Mouse (Mus musculus): Measurements from ENCODE around the gene Gatad2b. TPM values are rescaled to one million over a fixed set of nuclear protein-coding genes. Genes with fewer than 3 reads are reported as not detected.

Gatad2b gene
- total RNA-seq (2014; rRNA removed) (6.3 and 7.7 TPM in 2 replicates), polyA plus RNA-seq (2012; rRNA removed) (6.6 and 7.1 TPM in 2 replicates)

GRCm38 (mm10) chr3:90292345-90293275 lies at the start of gene Gatad2b:
Gene Gatad2b, plus strand, starts transcription at chr3:90293178.
- H3K9ac ChIP-seq (ENCODE audit: low read depth, low read length): peak within 1 kb of the TSS; percentile 98
- peaks cover 16% of the 10 kb centered on the region for H3K4me1 ChIP-seq (ENCODE audit: control insufficient read depth, insufficient read depth, low read length)
- TF ChIP-seq CTCF (IDR thresholded peaks at IDR 0.05; ENCODE audit: low read depth, low read length): no peak
- TF ChIP-seq POLR2A (IDR thresholded peaks at IDR 0.05; ENCODE audit: extremely low read depth, insufficient read depth, low read length): 0 out of 2 replicates have a peak, but pooled peaks have one; percentile 28
- no peaks in the 10 kb centered on the region for H3K36me3 ChIP-seq (ENCODE audit: control insufficient read depth, insufficient read depth, low read length)
- no peaks in the 10 kb centered on the region for H3K27me3 ChIP-seq (ENCODE audit: control insufficient read depth, insufficient read depth, low read length)
- peak within 1 kb of the TSS; percentile 89 for H3K27ac ChIP-seq (replicated peaks; ENCODE audit: insufficient read depth, low read depth, low read length)
- under 1% methylated on average over 47 of the region's 47 CpGs for WGBS
- peak; percentile 99 for DNase-seq (ENCODE audit: extremely low read depth, low read depth, low spot score)
- peak within 1 kb of the TSS; percentile 95 for H3K4me3 ChIP-seq (ENCODE audit: insufficient read depth, low read depth, low read length)
- H3K79me2 ChIP-seq (ENCODE audit: control insufficient read depth, insufficient read depth, low read length): peaks cover 24% of the 10 kb centered on the region

GRCm38 (mm10) chr3:90245406-90245805 lies 47.6 kb upstream of the Gatad2b start:
- Histone ChIP-seq H3K79me2 (ENCODE audit: control insufficient read depth, insufficient read depth, low read length) (peaks cover 6% of the 10 kb centered on the region; the same call in 1 of the 2 replicates), H3K9ac (ENCODE audit: low read depth, low read length) (no peak overlapping the region), H3K27ac (replicated peaks; ENCODE audit: insufficient read depth, low read depth, low read length) (no peak overlapping the region), H3K27me3 (ENCODE audit: control insufficient read depth, insufficient read depth, low read length) (no peaks in the 10 kb centered on the region), H3K4me1 (ENCODE audit: control insufficient read depth, insufficient read depth, low read length) (peaks cover 2% of the 10 kb centered on the region; the same call in 1 of the 2 replicates), H3K36me3 (ENCODE audit: control insufficient read depth, insufficient read depth, low read length) (0 out of 2 replicates have a peak, but pooled peaks cover 3% of the 10 kb centered on the region), H3K4me3 (ENCODE audit: insufficient read depth, low read depth, low read length) (no peak overlapping the region)
- WGBS: 60% methylated on average over 2 of the region's 2 CpGs
- no peak for TF ChIP-seq CTCF (IDR thresholded peaks at IDR 0.05; ENCODE audit: low read depth, low read length)
- no peak for TF ChIP-seq POLR2A (IDR thresholded peaks at IDR 0.05; ENCODE audit: extremely low read depth, insufficient read depth, low read length)
- no peak for DNase-seq (ENCODE audit: extremely low read depth, low read depth, low spot score)

GRCm38 (mm10) chr3:90247630-90247959 lies 45.4 kb upstream of the Gatad2b start:
- TF ChIP-seq POLR2A (IDR thresholded peaks at IDR 0.05; ENCODE audit: extremely low read depth, insufficient read depth, low read length) (no peak), CTCF (IDR thresholded peaks at IDR 0.05; ENCODE audit: low read depth, low read length) (no peak)

GRCm38 (mm10) chr3:90247960-90248745 lies 44.8 kb upstream of the Gatad2b start, which contains the start of gene Slc39a1:
Gene Slc39a1, plus strand, starts transcription at chr3:90248172.
- peak within 1 kb of the TSS; percentile 93 for H3K27ac ChIP-seq (replicated peaks; ENCODE audit: insufficient read depth, low read depth, low read length)
- no peaks in the 10 kb centered on the region for H3K27me3 ChIP-seq (ENCODE audit: control insufficient read depth, insufficient read depth, low read length)
- peak within 1 kb of the TSS; percentile 79 for H3K9ac ChIP-seq (ENCODE audit: low read depth, low read length)
- peaks cover 6% of the 10 kb centered on the region; the same call in 1 of the 2 replicates for H3K79me2 ChIP-seq (ENCODE audit: control insufficient read depth, insufficient read depth, low read length)
- DNase-seq (ENCODE audit: extremely low read depth, low read depth, low spot score): peak; percentile 86
- TF ChIP-seq POLR2A (IDR thresholded peaks at IDR 0.05; ENCODE audit: extremely low read depth, insufficient read depth, low read length): peak; percentile 76
- no peak for TF ChIP-seq CTCF (IDR thresholded peaks at IDR 0.05; ENCODE audit: low read depth, low read length)
- H3K4me1 ChIP-seq (ENCODE audit: control insufficient read depth, insufficient read depth, low read length): peaks cover 2% of the 10 kb centered on the region; the same call in 1 of the 2 replicates
- peaks cover 9% of the 10 kb centered on the region; the same call in 1 of the 2 replicates for H3K36me3 ChIP-seq (ENCODE audit: control insufficient read depth, insufficient read depth, low read length)
- H3K4me3 ChIP-seq (ENCODE audit: insufficient read depth, low read depth, low read length): peak within 1 kb of the TSS; percentile 72
- 1% methylated on average over 44 of the region's 44 CpGs for WGBS

More at GRCm38 (mm10) chr3:90247630-90247959, 45.4 kb upstream of the Gatad2b start:
- Histone ChIP-seq H3K79me2 (ENCODE audit: control insufficient read depth, insufficient read depth, low read length) (peaks cover 6% of the 10 kb centered on the region; the same call in 1 of the 2 replicates), H3K27ac (replicated peaks; ENCODE audit: insufficient read depth, low read depth, low read length) (peak overlapping the region; percentile 93), H3K4me1 (ENCODE audit: control insufficient read depth, insufficient read depth, low read length) (peaks cover 2% of the 10 kb centered on the region; the same call in 1 of the 2 replicates), H3K36me3 (ENCODE audit: control insufficient read depth, insufficient read depth, low read length) (peaks cover 9% of the 10 kb centered on the region; the same call in 1 of the 2 replicates), H3K4me3 (ENCODE audit: insufficient read depth, low read depth, low read length) (peak overlapping the region; percentile 50), H3K9ac (ENCODE audit: low read depth, low read length) (peak overlapping the region; percentile 71), H3K27me3 (ENCODE audit: control insufficient read depth, insufficient read depth, low read length) (no peaks in the 10 kb centered on the region)
- 0% methylated on average over 3 of the region's 3 CpGs for WGBS
- peak; percentile 70 for DNase-seq (ENCODE audit: extremely low read depth, low read depth, low spot score)

- TF ChIP-seq CTCF (IDR thresholded peaks at IDR 0.05; ENCODE audit: low read depth, low read length): no peak
- TF ChIP-seq POLR2A (IDR thresholded peaks at IDR 0.05; ENCODE audit: extremely low read depth, insufficient read depth, low read length): no peak
- Histone ChIP-seq H3K27me3 (ENCODE audit: control insufficient read depth, insufficient read depth, low read length) (no peaks in the 10 kb centered on the region), H3K4me1 (ENCODE audit: control insufficient read depth, insufficient read depth, low read length) (peaks cover 4% of the 10 kb centered on the region; the same call in 1 of the 2 replicates), H3K4me3 (ENCODE audit: insufficient read depth, low read depth, low read length) (peak overlapping the region; percentile 72), H3K79me2 (ENCODE audit: control insufficient read depth, insufficient read depth, low read length) (peaks cover 6% of the 10 kb centered on the region; the same call in 1 of the 2 replicates), H3K27ac (replicated peaks; ENCODE audit: insufficient read depth, low read depth, low read length) (peak overlapping the region; percentile 91), H3K9ac (ENCODE audit: low read depth, low read length) (peak overlapping the region; percentile 79), H3K36me3 (ENCODE audit: control insufficient read depth, insufficient read depth, low read length) (peaks cover 9% of the 10 kb centered on the region; the same call in 1 of the 2 replicates)
- DNase-seq (ENCODE audit: extremely low read depth, low read depth, low spot score): peak; percentile 52
- under 1% methylated on average over 10 of the region's 10 CpGs for WGBS
Measured at GRCm38 (mm10) chr3:90248746-90249100, 44.3 kb upstream of the Gatad2b start.
